Mouse (Mus musculus) heart, embryonic 15.5 days (tissue): ENCODE data around the gene Taar6. TPM values are rescaled to one million over a fixed set of nuclear protein-coding genes. Genes with fewer than 3 reads are reported as not detected.

ENCODE experiments used
- ATAC-seq: fragments of 200-750 bp; cut with Nextera tagmentation; replicated peaks from 2 replicates; pipeline ENCODE4 v1.8.0; 2017; ENCODE audit warnings: low read depth, moderate TSS enrichment; ENCODE audit not compliant: insufficient number of reproducible peaks, insufficient read depth, low FRiP score
- H3K27ac ChIP-seq: fragments of 300-500 bp; sonication (generic); 2 replicates; pipeline ENCODE4 v1.5.1; 2015; ENCODE audit warnings: mild to moderate bottlenecking, inconsistent platforms
- H3K27me3 ChIP-seq: fragments of 300-500 bp; sonication (generic); 2 replicates; pipeline ENCODE4 v1.6.1; 2015; ENCODE audit warnings: inconsistent platforms
- H3K36me3 ChIP-seq: fragments of 300-500 bp; sonication (generic); 2 replicates; pipeline ENCODE4 v1.6.1; 2015; ENCODE audit warnings: mild to moderate bottlenecking, inconsistent platforms
- H3K4me1 ChIP-seq: fragments of 300-500 bp; sonication (generic); replicated peaks from 2 replicates; pipeline ENCODE4 v1.6.1; 2015; ENCODE audit warnings: inconsistent platforms
- H3K4me2 ChIP-seq: fragments of 300-500 bp; sonication (generic); 2 replicates; pipeline ENCODE4 v1.6.1; 2015; ENCODE audit warnings: inconsistent platforms, mild to moderate bottlenecking, moderate library complexity
- H3K4me3 ChIP-seq: fragments of 300-500 bp; sonication (generic); 2 replicates; pipeline ENCODE4 v1.5.1; 2015; ENCODE audit warnings: mild to moderate bottlenecking, inconsistent platforms
- H3K9ac ChIP-seq: fragments of 300-500 bp; sonication (generic); 2 replicates; pipeline ENCODE4 v1.6.1; 2015; ENCODE audit warnings: mild to moderate bottlenecking, inconsistent platforms
- H3K9me3 ChIP-seq: fragments of 300-500 bp; sonication (generic); replicated peaks from 2 replicates; pipeline ENCODE4 v1.6.1; 2016; ENCODE audit warnings: inconsistent platforms
- WGBS: fragments of 180-500 bp; shearing (Covaris S2); methylation state at CpG from one replicate; pipeline ENCODE4 v1.1.7; 2015; ENCODE audit warnings: mixed read lengths; 5-methylcytosine and 5-hydroxymethylcytosine counted together
- polyA plus RNA-seq: library from polyadenylated mRNA; unstranded; fragments of >200 nt; fragmentation: Nextera tagmentation; extraction: Ambion mirVana; gene quantifications from 2 replicates; pipeline ENCODE4 v1.2.1, GENCODE M21; 2015

Gene Taar6
- not detected in 2 replicates for polyA plus RNA-seq

DNA sequence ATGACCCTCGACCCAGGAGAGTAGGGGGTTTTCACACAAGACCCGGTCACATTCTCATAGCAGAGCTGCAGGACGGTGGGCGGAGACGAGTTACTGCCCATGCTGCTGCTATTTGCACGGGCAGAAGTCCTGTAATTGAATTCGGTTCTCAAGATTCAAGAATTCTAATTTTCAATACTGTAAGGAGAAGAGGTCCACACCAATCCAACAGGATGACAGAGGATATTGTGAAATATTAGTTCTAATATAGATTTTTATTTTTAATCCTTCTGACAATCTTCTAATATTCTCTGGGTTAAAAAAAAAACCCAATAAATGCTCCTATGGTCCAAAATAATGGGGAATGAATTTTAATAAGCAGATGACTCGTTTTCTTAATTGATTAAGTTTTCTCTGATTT lies at the start of gene Taar6:
Gene Taar6 (minus strand): TSS at position 101 of the 400 bp plus-strand sequence.
- no peak within 1 kb of the TSS for H3K9ac ChIP-seq
- H3K27ac ChIP-seq, result no peak within 1 kb of the TSS
- no peak within 1 kb of the TSS for H3K4me3 ChIP-seq
- H3K4me2 ChIP-seq, result no peak within 1 kb of the TSS
- no peak for ATAC-seq
- no peaks in the 10 kb centered on the region for H3K27me3 ChIP-seq
- no peaks in the 10 kb centered on the region for H3K36me3 ChIP-seq
- no peaks in the 10 kb centered on the region for H3K9me3 ChIP-seq
- 70% methylated on average over 8 of the region's 8 CpGs for WGBS
- H3K4me1 ChIP-seq, result no peaks in the 10 kb centered on the region

DNA sequence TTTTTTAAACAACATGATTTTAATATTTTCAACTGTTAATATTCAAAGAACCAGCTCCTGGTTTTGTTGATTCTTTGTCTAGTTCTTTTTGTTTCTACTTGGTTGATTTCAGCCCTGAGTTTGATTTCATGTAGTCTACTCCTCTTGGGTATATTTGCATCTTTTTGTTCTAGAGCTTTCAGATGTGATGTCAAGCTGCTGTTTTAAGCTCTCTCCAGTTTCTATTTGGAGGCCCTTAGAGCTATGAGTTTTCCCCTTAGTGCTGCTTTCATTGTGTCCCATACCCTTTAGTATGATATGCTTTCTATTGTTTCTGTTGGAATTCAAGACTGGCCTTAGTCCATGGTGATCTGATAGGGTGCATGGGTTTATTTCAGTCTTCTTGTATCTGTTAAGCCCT lies 45.9 kb upstream of the Taar6 start:
- H3K4me1 ChIP-seq, result no peaks in the 10 kb centered on the region
- no peaks in the 10 kb centered on the region for H3K9me3 ChIP-seq
- no peaks in the 10 kb centered on the region for H3K36me3 ChIP-seq
- H3K4me3 ChIP-seq, result no peak overlapping the region
- H3K4me2 ChIP-seq, result no peak overlapping the region
- no peak overlapping the region for H3K27ac ChIP-seq
- H3K27me3 ChIP-seq, result no peaks in the 10 kb centered on the region
- H3K9ac ChIP-seq, result no peak overlapping the region
- ATAC-seq, result no peak

DNA sequence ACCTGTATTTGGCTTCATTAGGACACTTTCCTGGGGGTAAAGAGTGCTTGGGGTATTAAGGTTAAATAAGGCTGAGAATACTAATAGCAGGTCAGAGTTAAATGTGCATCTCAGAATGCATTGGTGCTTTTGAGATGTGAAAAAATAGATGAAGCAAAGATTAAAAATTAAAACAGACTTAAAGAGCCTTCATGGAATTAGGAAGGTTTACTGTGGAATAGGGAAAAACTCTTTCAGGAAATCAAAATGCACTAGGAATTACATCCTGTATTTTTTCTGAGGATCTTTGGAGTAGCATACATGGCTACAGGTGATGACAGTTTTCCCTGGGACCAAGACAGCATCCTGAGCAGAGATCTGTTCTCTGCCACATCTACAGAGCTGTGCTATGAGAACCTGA lies 41.5 kb upstream of the Taar6 start, which contains the start of gene Taar7d:
Gene Taar7d (plus strand): TSS at position 301 of the 400 bp plus-strand sequence.
- no peaks in the 10 kb centered on the region for H3K4me1 ChIP-seq
- no peak within 1 kb of the TSS for H3K27ac ChIP-seq
- H3K9ac ChIP-seq, result no peak within 1 kb of the TSS
- H3K36me3 ChIP-seq, result no peaks in the 10 kb centered on the region
- no peak within 1 kb of the TSS for H3K4me3 ChIP-seq
- ATAC-seq, result no peak
- H3K27me3 ChIP-seq, result no peaks in the 10 kb centered on the region
- no peaks in the 10 kb centered on the region for H3K9me3 ChIP-seq
- H3K4me2 ChIP-seq, result no peak within 1 kb of the TSS

DNA sequence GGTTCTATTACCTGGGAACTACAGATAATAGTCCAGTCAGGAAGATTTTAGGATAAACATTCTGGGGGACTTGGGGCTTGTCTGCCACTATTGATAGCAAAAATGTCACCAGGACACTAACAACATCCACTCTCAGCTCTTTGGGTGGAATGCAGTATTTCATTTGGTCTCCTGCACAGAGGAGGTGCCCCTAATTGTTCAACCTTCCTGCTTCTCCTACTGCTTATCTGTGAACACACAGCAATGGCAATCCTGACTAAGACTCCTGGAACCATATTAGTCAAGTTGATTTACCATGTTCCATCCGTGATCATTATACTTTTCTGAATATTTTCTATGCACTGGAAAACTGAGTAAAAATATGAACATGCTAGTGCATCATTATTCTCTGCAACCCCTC lies 22.7 kb upstream of the Taar6 start:
- Histone ChIP-seq H3K4me3 (no peak overlapping the region), H3K4me2 (no peak overlapping the region), H3K9ac (no peak overlapping the region), H3K27ac (no peak overlapping the region), H3K27me3 (no peaks in the 10 kb centered on the region), H3K36me3 (no peaks in the 10 kb centered on the region), H3K9me3 (no peaks in the 10 kb centered on the region), H3K4me1 (no peaks in the 10 kb centered on the region)
- 68% methylated on average over 1 of the region's 1 CpGs for whole genome bisulfite sequencing
- no peak for ATAC-seq

DNA sequence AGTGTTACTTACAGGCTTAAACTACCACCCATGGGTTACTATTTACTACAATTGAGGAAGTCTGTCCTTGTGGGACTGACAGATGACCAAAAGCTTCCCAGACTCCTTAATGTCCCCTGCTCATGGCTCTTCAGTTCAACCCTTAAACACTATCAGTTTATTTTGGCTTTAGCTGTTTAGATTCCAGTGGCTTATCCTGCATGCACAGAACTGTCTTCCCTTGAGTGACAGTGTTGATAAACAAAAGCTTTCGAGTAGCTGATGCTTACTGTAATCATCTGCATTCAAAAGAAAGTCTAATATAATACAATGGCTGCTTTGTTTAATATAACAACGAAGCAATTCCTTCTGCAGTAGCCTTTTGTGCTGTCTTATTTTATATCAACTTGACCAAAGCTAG lies 21.6 kb upstream of the Taar6 start:
- WGBS, result 40% methylated on average over 2 of the region's 2 CpGs
- Histone ChIP-seq H3K9ac (no peak overlapping the region), H3K4me1 (no peaks in the 10 kb centered on the region), H3K27me3 (no peaks in the 10 kb centered on the region), H3K27ac (no peak overlapping the region), H3K36me3 (no peaks in the 10 kb centered on the region), H3K4me2 (no peak overlapping the region), H3K9me3 (no peaks in the 10 kb centered on the region), H3K4me3 (no peak overlapping the region)
- no peak for ATAC-seq

DNA sequence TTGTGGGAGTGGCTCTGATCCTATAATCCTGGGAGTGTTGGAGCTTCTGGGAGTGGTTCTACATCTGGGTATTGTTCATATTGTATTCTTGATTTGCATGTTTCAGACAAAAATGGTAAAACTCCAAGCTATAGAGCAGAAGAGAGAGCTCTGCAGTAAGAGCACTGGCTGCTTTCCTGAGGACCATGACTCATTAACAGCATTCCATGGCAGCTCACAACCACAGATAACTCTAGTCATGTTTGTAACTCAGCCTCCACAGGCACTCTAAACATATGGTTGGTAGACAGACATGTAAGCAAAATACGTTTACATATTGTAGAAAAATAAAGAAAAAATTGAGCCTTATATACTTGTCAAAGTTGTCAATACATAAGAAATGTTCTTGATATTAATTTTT lies 21.0 kb upstream of the Taar6 start:
- Histone ChIP-seq H3K4me2 (no peak overlapping the region), H3K4me1 (no peaks in the 10 kb centered on the region), H3K36me3 (no peaks in the 10 kb centered on the region), H3K9ac (no peak overlapping the region), H3K27ac (no peak overlapping the region), H3K9me3 (no peaks in the 10 kb centered on the region), H3K4me3 (no peak overlapping the region), H3K27me3 (no peaks in the 10 kb centered on the region)
- no peak for ATAC-seq
- 49% methylated on average over 1 of the region's 1 CpGs for WGBS

DNA sequence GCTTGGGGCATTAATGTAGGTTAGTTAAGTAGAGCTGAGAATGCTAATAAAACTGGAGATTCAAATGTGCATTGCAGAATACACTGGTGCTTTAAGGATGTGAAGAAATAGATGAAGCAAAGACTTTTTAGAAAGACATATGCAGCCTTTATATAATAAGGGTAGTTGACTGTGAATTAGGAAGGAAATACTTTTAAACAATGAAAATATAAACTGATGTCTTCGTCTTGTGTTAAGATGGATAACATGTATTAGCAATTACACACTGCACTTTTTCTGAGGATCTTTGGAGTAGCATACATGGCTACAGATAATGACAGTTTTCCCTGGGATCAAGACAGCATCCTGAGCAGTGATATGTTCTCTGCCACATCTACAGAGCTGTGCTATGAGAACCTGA lies 14.2 kb upstream of the Taar6 start, which contains the start of gene Taar7b:
Gene Taar7b (plus strand): TSS at position 301 of the 400 bp plus-strand sequence.
- no peaks in the 10 kb centered on the region for H3K27me3 ChIP-seq
- H3K36me3 ChIP-seq, result no peaks in the 10 kb centered on the region
- no peak for ATAC-seq
- H3K9ac ChIP-seq, result no peak within 1 kb of the TSS
- 70% methylated on average over 1 of the region's 1 CpGs for WGBS
- H3K4me1 ChIP-seq, result no peaks in the 10 kb centered on the region
- H3K9me3 ChIP-seq, result no peaks in the 10 kb centered on the region
- no peak within 1 kb of the TSS for H3K27ac ChIP-seq
- H3K4me2 ChIP-seq, result no peak within 1 kb of the TSS
- H3K4me3 ChIP-seq, result no peak within 1 kb of the TSS

DNA sequence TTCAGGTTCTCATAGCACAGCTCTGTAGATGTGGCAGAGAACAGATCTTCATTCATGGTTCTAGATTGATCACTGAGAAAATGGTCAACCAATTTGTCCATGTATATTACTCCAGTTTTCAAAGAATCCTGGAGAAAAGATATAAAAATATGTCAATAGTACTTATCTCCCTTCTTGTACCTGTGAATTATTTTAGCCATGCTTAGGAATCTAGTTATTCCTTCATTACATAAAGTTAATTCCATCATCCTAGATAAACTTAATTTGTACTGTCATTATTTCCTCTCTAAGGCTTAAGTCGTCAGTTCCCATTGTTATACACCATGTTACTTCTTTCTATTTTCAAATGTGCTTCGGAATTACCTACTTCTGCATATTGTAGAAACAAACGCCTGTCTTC lies 7.9 kb upstream of the Taar6 start, which contains the start of gene Taar7a:
Gene Taar7a (minus strand): TSS at position 101 of the 400 bp plus-strand sequence.
- no peak within 1 kb of the TSS for H3K4me2 ChIP-seq
- no peaks in the 10 kb centered on the region for H3K36me3 ChIP-seq
- no peaks in the 10 kb centered on the region for H3K27me3 ChIP-seq
- 84% methylated on average over 3 of the region's 3 CpGs for WGBS
- no peak for ATAC-seq
- H3K27ac ChIP-seq, result no peak within 1 kb of the TSS
- no peaks in the 10 kb centered on the region for H3K4me1 ChIP-seq
- H3K4me3 ChIP-seq, result no peak within 1 kb of the TSS
- H3K9ac ChIP-seq, result no peak within 1 kb of the TSS
- no peaks in the 10 kb centered on the region for H3K9me3 ChIP-seq

DNA sequence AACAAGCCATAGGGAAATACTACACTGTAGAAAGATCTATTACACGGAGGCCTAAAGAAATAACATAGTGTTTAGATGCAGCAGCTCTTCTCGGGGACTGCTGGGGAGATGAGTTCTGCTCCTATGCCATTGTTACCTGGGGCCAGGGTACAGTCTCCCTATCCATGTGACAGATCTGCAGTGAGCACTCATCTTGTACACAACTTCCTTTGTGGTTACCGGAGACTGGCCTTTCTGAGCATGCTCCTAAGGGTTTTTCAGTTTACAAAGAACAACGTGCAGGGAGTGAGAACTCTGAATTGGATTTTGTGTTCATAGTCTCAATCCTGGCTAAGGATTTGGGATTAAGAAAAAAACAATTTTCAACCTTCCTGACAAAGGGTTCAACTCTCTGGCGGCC lies 973 bp upstream of the Taar6 start:
- no peak for ATAC-seq
- Histone ChIP-seq H3K4me3 (no peak overlapping the region), H3K4me2 (no peak overlapping the region), H3K9ac (no peak overlapping the region), H3K9me3 (no peaks in the 10 kb centered on the region), H3K27me3 (no peaks in the 10 kb centered on the region), H3K36me3 (no peaks in the 10 kb centered on the region), H3K27ac (no peak overlapping the region), H3K4me1 (no peaks in the 10 kb centered on the region)
- WGBS, result 76% methylated on average over 5 of the region's 5 CpGs

DNA sequence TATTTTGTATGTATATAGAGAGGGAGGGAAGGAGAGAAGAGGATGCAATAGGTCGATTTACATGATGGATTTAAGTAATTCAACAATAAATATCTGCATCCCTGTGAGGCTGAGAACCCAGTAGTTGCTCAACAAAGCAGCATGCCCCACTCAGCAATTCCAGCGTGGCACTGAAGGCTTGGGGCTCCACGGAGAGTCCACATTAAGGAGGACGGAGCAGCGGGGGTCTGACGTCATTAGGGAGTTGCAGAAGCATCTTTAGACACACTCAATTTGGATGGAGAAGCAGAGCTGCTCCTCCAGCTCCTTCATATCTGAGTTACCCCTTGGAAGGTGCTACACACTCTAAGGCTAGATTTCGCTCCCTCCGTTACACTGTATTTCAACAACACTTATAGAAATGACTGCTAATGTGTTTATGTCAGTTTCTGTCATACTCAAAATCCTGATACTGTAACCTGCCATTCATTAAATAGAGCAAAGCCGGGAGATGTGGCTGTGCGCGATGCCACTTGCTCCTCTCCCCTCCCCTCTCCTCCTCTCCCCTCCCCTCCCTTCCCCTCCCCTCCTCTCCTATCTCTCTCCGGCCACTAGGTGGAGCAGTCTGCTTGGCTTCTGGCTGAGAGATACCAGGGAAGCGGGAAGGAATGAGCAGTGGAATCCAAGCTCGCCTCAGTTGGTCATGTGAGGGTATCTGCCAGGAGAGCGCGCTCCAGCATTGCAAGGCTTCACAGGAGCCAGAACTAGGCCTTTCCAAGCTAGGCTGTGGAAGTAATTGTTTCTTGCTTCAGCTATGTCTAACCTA lies 6.3 kb downstream of the Taar6 start:
- H3K27me3 ChIP-seq, result no peaks in the 10 kb centered on the region
- H3K4me2 ChIP-seq, result no peak overlapping the region
- H3K9ac ChIP-seq, result no peak overlapping the region

DNA sequence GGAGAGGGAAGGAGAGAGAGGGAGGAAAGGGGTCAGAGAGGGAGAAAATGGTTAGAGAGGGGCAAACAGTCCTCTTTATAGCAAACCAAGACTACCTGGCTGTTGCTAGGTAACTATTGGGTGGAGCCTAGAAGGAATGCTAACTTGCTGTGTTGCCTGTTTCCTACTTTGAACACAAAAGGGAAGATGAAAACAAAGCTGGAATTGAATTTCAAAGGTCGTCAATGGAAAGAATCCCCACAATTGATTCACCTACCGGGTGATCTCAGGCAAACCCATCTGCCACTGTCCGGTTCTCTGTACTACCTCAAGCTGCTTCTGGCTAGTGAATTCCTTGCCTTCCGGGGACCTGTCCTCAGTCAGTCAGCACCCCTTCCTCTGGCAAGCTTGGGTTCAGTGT lies 7.5 kb downstream of the Taar6 start:
- 58% methylated on average over 4 of the region's 4 CpGs for WGBS
- H3K9me3 ChIP-seq, result no peaks in the 10 kb centered on the region
- no peak overlapping the region for H3K4me3 ChIP-seq
- H3K27me3 ChIP-seq, result no peaks in the 10 kb centered on the region
- ATAC-seq, result no peak
- H3K4me2 ChIP-seq, result no peak overlapping the region
- no peak overlapping the region for H3K9ac ChIP-seq
- no peak overlapping the region for H3K27ac ChIP-seq
- H3K36me3 ChIP-seq, result no peaks in the 10 kb centered on the region
- H3K4me1 ChIP-seq, result no peaks in the 10 kb centered on the region

More for the DNA sequence above, 6.3 kb downstream of the Taar6 start:
- 41% methylated on average over 16 of the region's 16 CpGs for WGBS
- Histone ChIP-seq H3K36me3 (no peaks in the 10 kb centered on the region), H3K4me1 (no peaks in the 10 kb centered on the region), H3K9me3 (no peaks in the 10 kb centered on the region), H3K4me3 (no peak overlapping the region), H3K27ac (no peak overlapping the region)
- ATAC-seq, result no peak

DNA sequence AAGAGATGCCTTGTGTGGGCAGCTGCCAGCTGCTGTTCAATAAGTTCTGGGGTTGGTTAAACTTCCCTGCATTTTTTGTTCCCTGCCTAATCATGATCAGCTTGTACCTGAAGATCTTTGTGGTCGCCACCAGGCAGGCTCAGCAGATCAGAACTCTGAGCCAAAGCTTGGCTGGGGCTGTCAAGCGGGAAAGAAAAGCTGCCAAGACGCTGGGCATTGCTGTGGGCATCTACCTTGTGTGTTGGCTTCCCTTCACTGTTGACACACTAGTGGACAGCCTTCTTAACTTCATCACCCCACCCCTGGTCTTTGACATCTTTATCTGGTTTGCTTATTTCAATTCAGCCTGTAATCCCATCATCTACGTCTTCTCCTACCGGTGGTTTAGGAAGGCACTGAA lies 14.2 kb downstream of the Taar6 start:
- Histone ChIP-seq H3K4me1 (no peaks in the 10 kb centered on the region), H3K27me3 (no peaks in the 10 kb centered on the region), H3K27ac (no peak overlapping the region), H3K4me3 (no peak overlapping the region), H3K9ac (no peak overlapping the region), H3K9me3 (no peaks in the 10 kb centered on the region), H3K36me3 (no peaks in the 10 kb centered on the region), H3K4me2 (no peak overlapping the region)
- WGBS, result 77% methylated on average over 5 of the region's 5 CpGs
- ATAC-seq, result no peak
